Mouse (Mus musculus): ENCODE data around the gene Slc4a4.
"Not testable (repeated sequence)": the region's sequence is repeated elsewhere in the genome, so short reads cannot be mapped to it uniquely, and the experiment has no call there.

The Slc4a4 gene

DNA sequence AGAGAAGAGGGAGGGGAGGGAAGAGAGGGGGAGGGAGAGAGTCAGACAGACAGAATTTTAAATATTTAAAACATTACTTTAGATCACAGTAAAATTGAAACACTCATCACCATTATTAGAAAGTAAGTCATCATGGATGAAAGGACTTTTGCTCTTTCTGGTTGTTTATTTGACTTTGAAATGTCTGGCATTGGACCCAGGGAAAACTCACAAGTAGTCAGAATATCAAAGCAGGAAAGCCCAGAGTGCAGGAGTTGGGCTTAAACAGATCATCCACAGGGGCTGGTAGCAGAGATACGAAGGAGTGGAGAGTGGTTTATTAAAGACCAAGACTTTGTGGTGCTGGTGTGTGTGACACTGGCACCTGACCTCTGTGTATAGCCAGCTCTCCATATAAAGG, 191.1 kb downstream of the Slc4a4 start:
- no peak for DNase-seq (ENCODE audit: low read depth, low spot score)

DNA sequence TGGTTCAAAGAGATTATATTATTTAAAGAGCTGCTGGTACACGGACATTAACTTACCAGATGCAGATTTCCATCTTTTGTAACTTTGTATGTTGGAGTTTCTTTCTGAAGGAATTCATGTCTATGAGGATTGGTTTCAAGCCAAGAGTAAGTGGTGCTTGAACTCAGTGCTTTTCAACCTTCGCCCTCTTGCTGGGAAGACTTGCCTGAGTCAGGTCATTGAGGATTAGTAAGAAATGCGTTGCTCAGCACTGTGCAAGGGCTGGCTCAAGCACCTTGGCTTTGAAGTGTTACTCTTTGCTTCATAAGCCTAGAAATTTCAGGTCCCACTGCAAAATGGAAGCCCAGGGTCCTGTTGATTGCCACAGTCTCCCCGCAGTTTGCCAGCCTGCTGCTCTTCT, 196.9 kb downstream of the Slc4a4 start:
- no peak for DNase-seq (ENCODE audit: low read depth, low spot score)

DNA sequence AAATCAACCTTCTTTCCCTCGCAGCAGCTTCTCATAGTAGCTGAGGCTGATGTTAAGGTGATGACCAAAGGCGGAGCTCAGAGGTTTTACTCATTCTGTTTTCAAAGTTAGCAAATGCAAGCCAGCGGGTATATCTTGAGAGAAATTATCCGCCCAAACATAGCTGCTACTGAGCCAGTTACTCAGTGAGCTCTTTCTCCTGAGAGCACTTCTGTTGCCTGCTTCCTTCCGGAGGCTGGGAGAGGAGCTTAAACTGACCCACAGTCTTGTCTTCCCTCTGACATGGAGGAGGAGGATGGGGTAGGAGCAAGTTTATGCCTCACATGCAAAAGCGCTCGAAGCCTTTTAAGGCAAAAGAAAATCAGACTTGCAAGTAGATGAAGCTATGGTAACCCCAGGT, 201.3 kb downstream of the Slc4a4 start:
- DNase-seq (ENCODE audit: low read depth, low spot score): no peak

DNA sequence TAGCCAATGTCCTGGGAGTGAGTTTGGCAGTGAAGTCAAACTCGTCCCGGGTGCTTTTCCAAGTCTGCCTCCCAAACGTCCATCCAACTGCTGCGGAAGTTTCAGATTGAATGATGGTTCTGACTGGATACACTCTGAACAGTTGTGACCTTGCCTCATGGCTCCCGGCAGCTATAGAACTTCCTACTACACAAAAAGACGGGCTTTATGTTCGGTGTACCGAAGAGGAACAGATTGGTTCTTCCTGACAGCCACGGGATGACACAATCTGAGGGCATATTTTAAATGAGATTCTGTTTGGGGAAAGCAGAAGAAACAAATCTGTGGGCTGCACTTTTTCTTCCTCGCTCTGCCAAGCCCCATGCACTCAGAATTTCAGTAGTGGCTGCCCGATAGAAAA, 201.8 kb downstream of the Slc4a4 start:
- no peak for DNase-seq (ENCODE audit: low read depth, low spot score)

DNA sequence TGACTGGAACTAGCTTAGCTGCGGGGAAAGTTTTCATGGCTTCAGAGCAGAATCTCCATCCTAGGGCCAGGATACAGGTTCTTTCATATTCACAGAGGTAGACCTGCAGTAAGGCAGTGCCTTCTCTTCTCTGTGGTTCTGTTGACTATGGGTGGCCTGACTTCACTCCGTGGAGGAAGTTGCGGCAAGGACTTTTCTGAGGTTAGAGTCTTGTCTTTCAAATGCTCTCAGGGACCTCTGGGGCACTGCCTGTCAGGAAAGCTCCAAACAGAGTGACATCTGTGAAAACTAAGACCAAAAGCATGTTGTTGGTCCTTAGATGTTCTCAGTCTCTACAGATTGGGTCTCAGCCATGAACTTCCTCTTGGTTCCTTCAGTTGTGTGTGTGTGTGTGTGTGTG, 203.5 kb downstream of the Slc4a4 start:
- no peak for DNase-seq (ENCODE audit: low read depth, low spot score)

DNA sequence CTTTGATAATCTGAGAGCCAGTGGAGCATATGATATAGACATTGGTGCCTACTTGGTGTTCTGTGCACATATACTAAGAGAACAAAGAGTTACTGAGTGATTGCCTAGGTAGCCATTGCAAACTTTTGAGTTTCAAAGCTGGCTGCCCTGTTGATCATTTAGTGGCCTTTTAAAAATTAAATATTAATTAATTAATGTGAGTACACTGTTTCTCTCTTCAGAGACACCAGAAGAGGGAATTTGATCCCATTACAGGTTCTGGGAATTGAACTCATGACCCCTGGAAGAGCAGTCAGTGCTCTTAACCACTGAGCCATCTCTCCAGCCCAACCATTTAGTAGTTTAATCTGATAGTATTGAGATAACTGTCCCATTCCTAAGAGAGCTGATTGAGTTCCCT, 209.8 kb downstream of the Slc4a4 start:
- DNase-seq (ENCODE audit: low read depth, low spot score): no peak

DNA sequence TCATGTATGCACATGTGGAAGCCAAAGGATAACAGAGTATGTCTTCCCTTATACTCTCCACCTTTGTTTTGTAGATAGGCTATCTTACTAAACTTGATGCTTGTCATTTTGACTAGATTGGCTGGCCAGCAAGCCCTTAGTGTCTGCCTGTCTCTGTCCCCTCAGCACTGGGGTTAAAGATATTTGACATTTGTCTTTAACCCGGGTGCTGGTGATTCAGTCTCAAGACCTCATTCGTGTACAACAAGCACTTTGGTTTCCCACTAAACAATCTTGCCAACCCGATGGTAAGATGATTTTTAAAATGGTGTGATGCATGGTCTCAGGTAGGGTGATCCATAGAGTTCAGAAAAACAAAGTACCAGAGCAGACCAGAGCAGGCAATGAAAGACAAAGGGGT, 210.7 kb downstream of the Slc4a4 start:
- no peak for DNase-seq (ENCODE audit: low read depth, low spot score)

DNA sequence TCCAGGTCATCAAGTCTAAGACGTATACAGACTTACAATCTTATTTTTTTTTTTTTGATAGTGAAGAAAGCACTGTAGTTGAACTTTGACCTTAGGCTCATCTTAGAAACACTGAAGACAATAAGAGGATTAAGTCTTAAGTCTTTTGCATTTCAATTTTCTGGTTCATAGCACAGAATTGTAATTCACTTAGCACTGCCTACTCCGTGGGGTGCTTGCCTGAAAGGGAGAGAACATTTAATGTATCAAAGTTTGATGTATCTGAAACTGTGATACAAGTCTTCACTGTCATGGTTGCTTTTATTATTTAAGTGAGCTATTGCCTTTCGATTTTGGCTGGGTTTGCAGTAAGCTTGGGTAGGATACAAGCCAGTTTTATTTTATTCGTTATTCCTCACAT, 211.5 kb downstream of the Slc4a4 start:
- DNase-seq (ENCODE audit: low read depth, low spot score): no peak

DNA sequence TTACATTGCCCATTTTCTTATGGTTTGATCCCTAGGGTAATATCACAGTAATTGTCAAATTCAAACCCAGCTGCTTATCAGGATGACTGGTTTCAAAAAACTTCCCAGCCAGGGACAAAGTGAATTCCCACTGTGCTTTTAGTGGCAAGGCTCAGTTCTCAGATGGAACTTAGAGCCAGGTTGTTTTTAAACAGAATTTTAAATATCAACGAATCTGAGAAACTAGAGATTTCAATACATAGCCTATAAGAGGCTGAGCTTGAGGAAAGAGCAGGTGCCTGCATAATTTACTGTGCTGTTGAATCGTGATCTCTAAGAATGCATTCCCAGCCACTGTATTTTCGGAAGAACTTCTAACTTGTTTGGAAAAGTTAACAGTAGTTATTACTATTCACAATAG, 213.3 kb downstream of the Slc4a4 start:
- DNase-seq (ENCODE audit: low read depth, low spot score): no peak

DNA sequence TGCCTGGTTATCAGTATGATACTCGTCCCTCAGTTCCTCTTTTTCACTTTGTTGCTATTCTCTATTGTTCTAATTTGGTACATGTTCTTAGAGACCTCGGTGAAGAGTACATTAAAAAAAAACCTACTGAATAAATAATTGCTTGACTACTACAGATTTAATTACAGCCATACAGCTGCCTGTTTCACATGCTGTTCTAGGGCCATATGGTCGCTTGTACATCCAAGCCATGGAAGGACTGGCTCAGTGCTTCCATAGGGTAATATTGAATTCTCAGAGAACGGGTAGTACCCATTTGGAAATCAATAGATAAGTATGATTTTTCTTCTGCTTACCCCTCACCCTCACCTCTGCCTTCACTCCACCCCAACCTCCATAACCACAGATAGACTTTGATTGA, 215.9 kb downstream of the Slc4a4 start:
- DNase-seq (ENCODE audit: low read depth, low spot score): no peak

DNA sequence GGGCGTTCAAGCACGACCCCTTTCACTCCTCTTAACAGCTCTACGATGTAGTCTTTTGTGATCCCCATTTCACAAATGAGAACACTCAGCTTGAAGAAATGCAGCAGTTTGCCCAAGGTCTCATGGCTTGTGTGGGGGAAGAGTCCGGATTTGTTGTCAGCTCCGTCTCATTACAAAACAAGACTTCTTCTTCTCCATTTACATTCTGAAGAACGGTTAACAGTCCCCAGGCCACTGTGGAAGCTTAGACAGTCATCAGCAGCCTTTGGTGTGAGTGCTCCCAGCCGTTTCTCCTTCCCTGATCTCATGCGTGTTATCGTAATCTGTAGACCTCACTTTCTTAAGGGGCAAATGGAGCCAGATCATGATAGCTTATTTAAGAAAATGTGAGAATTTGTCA, 218.7 kb downstream of the Slc4a4 start:
- DNase-seq (ENCODE audit: low read depth, low spot score): no peak

DNA sequence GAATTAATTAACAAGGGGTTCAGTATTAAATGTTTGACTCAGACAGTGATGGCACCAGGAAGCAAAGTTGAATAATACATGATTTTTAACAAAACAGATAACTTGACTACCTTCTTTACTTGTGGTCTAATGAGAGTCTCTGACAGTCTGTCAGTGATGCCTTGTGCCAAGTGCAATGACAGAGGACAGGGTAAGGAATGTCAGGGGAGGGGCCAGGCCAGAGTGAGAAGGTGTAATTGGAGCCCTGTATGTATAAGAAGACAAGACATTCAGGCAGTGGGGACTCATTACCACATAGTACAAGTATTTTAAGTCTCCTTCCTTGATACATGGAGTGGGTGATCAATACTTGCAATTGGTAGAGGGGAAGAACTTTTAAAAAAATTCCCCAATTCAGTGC, 219.6 kb downstream of the Slc4a4 start:
- DNase-seq (ENCODE audit: low read depth, low spot score): no peak

DNA sequence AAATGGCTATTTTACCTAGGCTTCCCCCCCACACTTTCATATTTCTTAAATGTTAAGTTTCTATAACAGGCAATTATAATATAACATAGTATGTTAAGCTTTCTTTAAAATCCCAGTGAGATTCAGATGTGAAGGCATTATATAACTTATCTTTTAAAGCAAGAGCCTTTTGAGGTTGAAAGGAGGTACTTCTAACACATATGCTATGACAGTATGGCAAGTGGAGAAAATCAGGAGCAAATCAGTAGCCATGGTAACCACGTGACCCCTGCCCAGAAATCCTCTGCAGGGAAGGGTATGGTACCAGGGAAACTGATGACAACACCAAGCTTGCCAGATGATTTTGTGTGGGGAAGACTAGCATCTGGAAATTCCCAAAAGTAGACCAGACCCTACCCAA, 222.2 kb downstream of the Slc4a4 start:
- no peak for DNase-seq (ENCODE audit: low read depth, low spot score)

DNA sequence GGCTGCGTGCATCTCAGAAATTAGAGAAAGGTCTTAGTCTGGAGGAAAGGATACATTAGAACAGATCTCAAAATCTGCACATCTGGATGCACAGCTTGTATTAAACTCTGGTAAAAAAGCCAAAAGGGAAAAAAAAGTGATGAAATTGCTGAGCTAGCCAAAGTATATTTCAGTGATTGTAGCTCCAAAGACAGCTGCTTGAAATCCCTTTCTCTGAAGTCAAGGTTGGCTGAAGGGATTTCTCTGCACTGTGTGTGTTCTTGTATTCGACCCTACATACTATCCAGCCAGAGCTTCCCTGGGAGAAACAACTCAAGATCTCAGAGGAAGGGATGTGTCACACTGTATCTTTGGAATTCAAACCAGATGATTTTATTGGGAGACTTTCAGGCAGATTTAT, 223.2 kb downstream of the Slc4a4 start:
- DNase-seq (ENCODE audit: low read depth, low spot score): no peak

DNA sequence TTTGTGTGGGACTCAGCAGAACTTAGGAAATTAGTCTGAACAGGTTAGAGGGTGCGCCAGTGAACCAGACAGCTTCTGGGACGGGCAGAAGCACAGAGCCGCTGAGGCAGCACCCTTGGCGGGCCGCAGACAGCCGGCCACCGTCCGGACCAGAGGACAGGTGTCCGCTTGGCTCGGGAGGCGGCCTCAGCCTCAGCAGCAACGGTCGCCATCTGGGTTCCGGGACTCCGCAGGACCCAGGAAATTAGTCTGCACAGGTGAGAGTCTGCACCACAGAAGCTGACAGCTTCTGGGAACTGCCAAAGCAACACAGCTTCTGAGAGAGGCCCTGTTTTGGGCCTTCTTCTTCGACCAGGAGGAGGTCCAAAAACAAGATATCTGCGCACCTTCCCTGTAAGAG, 225.4 kb downstream of the Slc4a4 start:
- DNase-seq (ENCODE audit: low read depth, low spot score): not testable (repeated sequence)

DNA sequence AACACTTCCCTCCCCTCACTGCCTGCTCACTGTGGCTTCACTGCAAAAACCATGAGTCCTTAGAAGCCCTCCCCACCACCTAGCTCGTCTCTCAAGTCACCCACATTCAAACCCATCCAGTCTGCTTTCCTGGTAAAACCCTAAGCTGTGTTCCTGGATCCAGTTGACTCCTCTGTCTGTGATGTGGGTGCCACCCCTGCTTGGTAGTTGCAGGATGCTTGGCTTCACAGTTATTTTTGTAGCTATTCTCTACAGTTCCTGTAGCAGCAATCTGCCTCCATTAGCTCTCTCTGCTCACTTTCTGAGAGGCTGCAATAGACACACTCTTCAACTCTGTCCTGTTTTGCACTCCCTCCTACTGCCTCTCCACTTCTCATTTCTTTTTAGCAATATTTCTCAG, 234.3 kb downstream of the Slc4a4 start:
- no peak for DNase-seq (ENCODE audit: low read depth, low spot score)

DNA sequence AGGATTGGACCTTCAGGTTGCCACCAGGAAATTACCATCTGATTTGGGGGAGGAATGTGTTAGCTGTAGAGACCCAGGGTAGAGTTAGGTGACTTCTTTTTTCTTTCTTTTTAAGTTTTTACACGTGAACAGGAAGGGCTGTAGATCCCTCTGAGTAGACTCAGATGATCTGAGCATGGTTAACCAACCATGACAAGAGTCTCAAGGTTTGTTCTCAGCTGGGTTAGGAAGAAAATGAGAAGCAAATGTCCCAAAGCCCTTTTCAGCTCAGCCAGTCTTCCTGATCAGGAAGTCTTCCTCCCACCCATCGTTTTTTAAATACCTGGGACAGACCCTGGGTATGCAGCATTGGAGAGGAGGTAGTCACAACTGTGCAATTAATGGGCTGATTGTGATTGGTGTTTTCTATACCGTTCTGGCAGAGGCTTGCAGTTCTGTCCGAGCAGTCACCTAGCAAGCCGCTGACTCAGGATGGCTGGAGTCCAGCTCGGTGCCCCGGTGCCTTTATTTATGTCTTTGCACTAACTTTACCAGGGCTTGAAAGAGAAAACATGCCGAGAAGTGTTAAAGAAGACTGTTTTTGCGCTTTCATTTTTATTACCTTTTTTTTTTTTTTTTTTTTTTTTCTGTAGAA, 236.8 kb downstream of the Slc4a4 start:
- no peak for DNase-seq (ENCODE audit: low read depth, low spot score)

DNA sequence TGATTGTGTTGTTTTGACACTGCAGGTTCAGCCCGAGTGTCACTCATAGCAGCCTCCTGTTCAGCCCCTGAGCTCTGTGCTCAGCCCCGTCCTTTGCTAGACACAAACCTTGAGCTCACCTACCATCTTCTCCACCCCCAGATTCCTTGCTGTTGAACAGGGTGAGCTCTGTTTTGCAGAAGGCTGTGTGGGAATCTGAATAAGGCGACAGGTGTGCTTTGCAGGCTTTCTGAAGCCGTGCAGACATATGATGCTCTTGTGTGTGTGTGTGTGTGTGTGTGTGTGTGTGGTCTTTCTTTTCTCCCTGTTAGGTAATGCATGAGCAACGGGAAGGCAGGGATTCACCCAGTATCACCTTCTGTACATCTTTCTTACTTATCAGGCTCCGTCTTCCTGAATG, 241.6 kb downstream of the Slc4a4 start:
- DNase-seq (ENCODE audit: low read depth, low spot score): no peak

DNA sequence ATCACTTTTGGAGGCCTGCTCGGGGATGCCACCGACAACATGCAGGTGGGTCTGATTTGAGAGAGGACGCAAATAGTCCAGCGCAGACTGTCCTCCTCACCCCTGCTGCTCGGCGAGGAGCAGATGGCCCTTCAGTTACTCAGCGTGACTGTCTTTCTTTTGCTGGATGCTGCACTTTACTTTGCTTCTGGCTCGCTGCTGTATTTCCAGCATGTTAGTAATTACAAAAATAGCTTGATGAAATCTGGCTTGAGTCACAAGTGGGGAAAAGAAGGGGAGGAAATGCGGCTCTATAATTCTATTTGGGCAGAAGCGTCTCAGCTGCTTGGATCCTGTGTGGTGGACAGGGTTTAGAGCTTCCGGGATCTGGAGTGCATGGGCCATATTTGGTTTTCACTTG, 249.2 kb downstream of the Slc4a4 start:
- no peak for DNase-seq (ENCODE audit: low read depth, low spot score)

DNA sequence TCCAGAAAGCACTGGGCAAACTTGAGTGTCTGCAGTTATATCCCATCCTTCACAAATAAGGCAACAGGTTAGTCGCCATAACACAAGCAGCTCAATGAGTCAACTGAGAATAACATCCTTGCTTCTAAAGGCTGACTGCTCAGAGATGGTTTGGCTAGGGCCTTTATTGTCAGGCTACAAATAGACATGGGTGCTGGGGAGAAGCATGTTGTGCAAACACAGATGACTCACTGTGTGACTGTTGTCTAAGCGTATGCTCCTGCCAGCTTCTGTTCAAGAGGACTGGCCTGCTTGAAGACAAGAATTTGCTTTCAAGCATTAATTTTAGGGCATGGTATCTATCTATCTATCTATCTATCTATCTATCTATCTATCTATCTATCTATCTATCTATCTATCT, 253.5 kb downstream of the Slc4a4 start:
- DNase-seq (ENCODE audit: low read depth, low spot score): peak; percentile 53

DNA sequence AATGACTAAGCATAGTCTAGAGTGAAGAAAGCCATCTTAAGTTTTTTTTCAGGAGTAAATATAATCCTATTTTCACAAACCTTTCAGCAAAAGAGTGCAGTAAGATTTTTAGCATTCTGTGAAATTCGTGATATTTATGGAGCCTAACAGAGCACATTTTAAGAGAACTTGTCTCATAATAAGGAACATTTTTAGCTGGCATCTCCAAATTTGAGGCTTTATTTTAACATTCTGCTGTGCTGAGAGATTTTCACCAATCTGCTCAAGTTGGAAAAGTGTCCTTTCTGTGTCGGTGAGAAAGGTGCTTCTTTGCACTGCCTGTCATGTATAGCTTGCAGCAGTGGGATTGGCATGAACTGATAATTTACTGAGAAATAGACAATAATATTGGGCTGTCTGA, 255.1 kb downstream of the Slc4a4 start:
- DNase-seq (ENCODE audit: low read depth, low spot score): no peak

DNA sequence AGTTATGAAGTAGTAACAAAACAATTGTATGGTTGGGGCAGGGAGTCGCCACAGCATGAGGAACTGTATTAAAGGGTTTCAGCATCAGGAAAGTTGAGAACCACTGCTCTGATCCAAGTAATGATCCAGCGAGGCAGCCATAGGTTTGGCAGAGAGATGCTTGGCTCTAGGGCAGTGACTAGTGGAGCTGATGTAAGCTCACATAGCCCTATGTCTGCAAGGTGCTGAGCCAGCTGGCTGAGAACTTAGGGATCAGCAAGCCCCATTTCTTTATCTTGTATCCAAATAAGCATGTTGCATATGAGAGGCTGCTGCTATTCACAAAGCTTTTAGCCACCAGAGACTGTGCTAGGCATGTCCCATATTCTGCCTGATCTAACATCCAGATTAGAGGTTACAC, 259.7 kb downstream of the Slc4a4 start:
- DNase-seq (ENCODE audit: low read depth, low spot score): no peak

DNA sequence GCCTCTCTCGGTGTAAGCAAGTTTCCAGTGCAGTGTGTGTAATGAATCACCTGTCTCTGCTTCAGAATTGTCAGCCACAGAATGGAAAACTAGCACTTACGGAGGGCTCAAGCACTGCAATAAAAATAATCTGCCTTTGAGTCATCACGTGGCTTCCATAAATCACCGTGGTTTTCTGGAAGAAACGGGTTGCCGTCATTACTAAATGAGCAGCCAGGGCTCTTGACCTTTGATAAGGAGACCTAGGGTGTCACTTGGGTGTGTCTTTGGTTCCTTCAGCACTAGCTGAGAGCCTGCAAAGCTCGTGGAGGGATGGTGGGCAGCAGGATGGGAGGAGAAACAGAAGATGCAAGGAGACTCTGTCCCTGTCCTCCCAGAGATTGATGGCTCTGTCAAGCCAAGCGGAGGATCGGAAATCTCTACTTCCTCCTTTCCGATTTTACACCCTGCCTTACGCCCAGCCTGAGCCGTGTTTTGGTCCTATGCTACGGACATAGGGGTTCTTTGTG, 260.7 kb downstream of the Slc4a4 start:
- DNase-seq (ENCODE audit: low read depth, low spot score): peak; percentile 56

DNA sequence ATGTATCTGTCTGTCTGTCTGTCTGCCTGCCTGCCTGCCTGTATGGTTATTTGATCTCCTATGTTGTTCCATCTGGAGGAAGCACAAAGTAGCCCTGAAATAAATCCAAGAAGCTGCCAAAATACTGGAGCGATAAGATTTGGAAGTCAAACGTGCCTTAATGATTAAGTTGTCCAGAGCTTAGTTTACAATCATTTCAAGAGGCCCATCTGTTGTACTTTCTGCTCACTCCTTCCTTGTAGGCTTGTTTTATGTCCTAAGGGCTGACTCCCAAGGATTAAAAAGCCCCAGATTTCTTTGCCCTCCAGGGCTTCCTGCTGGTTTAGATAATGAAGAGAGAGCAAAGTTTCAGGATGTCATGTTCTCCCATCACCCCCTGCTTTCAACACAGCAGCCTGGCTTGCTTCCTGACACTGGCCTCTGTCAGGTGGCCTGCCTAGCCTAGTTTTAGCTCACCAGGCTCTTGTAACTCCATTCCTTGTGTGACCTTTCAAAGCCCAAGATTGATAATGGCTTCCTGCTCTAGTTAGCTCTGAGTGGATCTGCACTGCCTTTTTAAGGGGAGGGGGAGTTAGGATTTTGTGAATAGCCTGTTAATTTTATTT, 262.9 kb downstream of the Slc4a4 start:
- DNase-seq (ENCODE audit: low read depth, low spot score): no peak

All from 3T3-L1 (cell line).